Mouse (Mus musculus): ENCODE measurements at regions not wholly inside any gene's neighbourhood (a gene's known extent, or its start where the extent isn't known, plus 50 kb on each side); places are given as distances from the start of the nearest gene placed in this dataset.

DNA sequence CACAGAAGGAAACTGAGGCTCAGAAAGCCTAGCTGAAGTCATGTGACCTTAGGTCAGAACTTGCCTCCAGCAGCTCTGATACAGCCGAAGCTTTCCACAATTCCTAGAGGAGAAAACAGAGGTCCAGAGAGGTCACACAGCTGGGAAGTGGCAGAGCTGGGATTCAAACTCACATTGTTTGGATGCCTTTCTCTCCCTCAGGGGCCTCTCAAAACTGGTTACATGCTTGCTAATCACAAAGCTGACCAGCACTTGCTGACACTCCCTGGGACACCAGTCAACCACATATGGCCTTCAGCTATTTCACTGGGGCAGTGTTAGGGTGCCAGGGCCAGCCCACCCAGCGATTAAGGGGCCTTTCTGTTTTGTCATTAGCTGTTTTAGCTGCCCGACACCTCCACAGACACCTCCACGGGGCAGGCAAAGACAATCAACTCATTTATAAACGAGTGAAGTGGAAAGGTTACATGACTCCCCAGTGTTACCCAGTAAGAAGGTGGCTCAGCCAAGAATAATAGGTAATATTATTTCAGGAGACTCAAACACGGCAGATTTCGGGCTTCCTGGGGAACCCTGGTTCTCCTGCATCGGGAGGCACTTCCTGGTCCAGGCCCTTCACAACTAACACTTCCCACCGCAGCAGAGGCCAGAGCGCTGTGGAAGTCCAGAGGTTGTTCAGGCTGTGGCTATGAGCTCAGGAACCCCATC lies 71.4 kb downstream of the 2410131K14Rik start:
- H3K4me3 ChIP-seq (ENCODE audit: low read depth, low read length): no peak overlapping the region
- H3K9me3 ChIP-seq (replicated peaks; ENCODE audit: control insufficient read depth, low read length): no peaks in the 10 kb centered on the region
- no peak overlapping the region for H3K9ac ChIP-seq (replicated peaks; ENCODE audit: low read depth, low read length)
- ATAC-seq (ENCODE audit: insufficient read depth, low read depth): 0 out of 2 replicates have a peak, but pooled peaks have one; percentile 33
- no peaks in the 10 kb centered on the region for H3K4me1 ChIP-seq (ENCODE audit: control insufficient read depth, insufficient read depth)
- no peak overlapping the region for H3K4me2 ChIP-seq (ENCODE audit: low read depth, low read length)
- WGBS: 36% methylated on average over 10 of the region's 10 CpGs
- H3K27ac ChIP-seq (ENCODE audit: low read depth): no peak overlapping the region
- no peak for DNase-seq (ENCODE audit: low spot score)
- H3K36me3 ChIP-seq (replicated peaks; ENCODE audit: control insufficient read depth, insufficient read depth, low read length): no peaks in the 10 kb centered on the region
- no peak for TF ChIP-seq EP300 (IDR thresholded peaks at IDR 0.05; ENCODE audit: low read depth)
- no peak for TF ChIP-seq CTCF (IDR thresholded peaks at IDR 0.05; ENCODE audit: low read depth)
- peaks cover 27% of the 10 kb centered on the region for H3K27me3 ChIP-seq (ENCODE audit: control insufficient read depth, insufficient read depth, low read length)

DNA sequence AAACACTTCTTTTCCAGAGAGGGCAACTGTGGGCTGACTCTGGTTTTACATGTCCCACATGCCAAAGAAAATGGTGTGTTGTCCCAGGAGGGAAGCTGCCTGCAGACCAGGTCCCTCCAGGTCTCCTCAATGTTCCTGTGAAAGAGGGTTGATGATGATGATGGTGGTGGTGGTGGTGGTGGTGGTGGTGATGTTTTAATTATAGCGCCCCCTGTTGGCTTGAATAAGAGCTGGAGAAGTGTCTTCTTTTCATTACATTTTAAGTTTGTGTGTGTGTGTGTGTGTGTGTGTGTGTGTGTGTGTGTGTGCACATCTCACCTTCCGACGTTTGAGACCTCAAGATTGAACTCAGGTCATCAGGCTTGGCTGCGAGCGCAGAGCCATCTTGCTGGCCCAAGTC lies 73.0 kb downstream of the 2410131K14Rik start:
- no peaks in the 10 kb centered on the region for H3K9me3 ChIP-seq (replicated peaks; ENCODE audit: control insufficient read depth, low read length)
- peaks cover 31% of the 10 kb centered on the region for H3K27me3 ChIP-seq (ENCODE audit: control insufficient read depth, insufficient read depth, low read length)
- no peak for DNase-seq (ENCODE audit: low spot score)
- no peak overlapping the region for H3K4me3 ChIP-seq (ENCODE audit: low read depth, low read length)
- no peaks in the 10 kb centered on the region for H3K4me1 ChIP-seq (ENCODE audit: control insufficient read depth, insufficient read depth)
- H3K4me2 ChIP-seq (ENCODE audit: low read depth, low read length): no peak overlapping the region
- H3K36me3 ChIP-seq (replicated peaks; ENCODE audit: control insufficient read depth, insufficient read depth, low read length): no peaks in the 10 kb centered on the region
- no peak for ATAC-seq (ENCODE audit: insufficient read depth, low read depth)
- H3K9ac ChIP-seq (replicated peaks; ENCODE audit: low read depth, low read length): no peak overlapping the region
- H3K27ac ChIP-seq (ENCODE audit: low read depth): no peak overlapping the region
- WGBS: 74% methylated on average over 5 of the region's 5 CpGs
- TF ChIP-seq EP300 (IDR thresholded peaks at IDR 0.05; ENCODE audit: low read depth) (no peak), CTCF (IDR thresholded peaks at IDR 0.05; ENCODE audit: low read depth) (0 out of 2 replicates have a peak, but pooled peaks have one; percentile 22)

DNA sequence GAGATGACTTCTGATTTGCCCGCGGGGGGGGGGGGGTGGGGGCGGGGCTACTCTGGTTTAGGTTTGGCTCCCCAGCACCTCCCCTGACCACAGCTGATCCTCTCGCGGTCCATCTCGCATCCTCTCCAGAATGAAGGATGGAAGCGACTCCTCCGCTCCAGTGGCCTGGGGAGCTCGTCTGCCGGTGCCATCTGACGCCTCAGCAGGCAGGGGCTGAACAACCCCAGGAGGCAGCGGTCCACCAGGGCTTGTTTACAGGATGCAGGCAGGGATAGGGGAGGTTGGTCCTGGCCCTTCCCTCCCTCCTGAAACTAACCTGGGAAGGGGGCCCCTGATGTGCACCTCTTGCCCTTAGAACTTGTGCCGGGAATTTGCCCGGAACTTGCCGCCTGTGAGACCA lies 73.9 kb downstream of the 2410131K14Rik start:
- Histone ChIP-seq H3K27ac (ENCODE audit: low read depth) (no peak overlapping the region), H3K27me3 (ENCODE audit: control insufficient read depth, insufficient read depth, low read length) (peaks cover 31% of the 10 kb centered on the region), H3K36me3 (replicated peaks; ENCODE audit: control insufficient read depth, insufficient read depth, low read length) (no peaks in the 10 kb centered on the region), H3K4me2 (ENCODE audit: low read depth, low read length) (no peak overlapping the region), H3K9ac (replicated peaks; ENCODE audit: low read depth, low read length) (no peak overlapping the region), H3K4me1 (ENCODE audit: control insufficient read depth, insufficient read depth) (no peaks in the 10 kb centered on the region), H3K4me3 (ENCODE audit: low read depth, low read length) (no peak overlapping the region), H3K9me3 (replicated peaks; ENCODE audit: control insufficient read depth, low read length) (no peaks in the 10 kb centered on the region)
- TF ChIP-seq EP300 (IDR thresholded peaks at IDR 0.05; ENCODE audit: low read depth): no peak
- no peak for TF ChIP-seq CTCF (IDR thresholded peaks at IDR 0.05; ENCODE audit: low read depth)
- DNase-seq (ENCODE audit: low spot score) (no peak), ATAC-seq (ENCODE audit: insufficient read depth, low read depth) (no peak)
- WGBS: 19% methylated on average over 12 of the region's 15 CpGs

DNA sequence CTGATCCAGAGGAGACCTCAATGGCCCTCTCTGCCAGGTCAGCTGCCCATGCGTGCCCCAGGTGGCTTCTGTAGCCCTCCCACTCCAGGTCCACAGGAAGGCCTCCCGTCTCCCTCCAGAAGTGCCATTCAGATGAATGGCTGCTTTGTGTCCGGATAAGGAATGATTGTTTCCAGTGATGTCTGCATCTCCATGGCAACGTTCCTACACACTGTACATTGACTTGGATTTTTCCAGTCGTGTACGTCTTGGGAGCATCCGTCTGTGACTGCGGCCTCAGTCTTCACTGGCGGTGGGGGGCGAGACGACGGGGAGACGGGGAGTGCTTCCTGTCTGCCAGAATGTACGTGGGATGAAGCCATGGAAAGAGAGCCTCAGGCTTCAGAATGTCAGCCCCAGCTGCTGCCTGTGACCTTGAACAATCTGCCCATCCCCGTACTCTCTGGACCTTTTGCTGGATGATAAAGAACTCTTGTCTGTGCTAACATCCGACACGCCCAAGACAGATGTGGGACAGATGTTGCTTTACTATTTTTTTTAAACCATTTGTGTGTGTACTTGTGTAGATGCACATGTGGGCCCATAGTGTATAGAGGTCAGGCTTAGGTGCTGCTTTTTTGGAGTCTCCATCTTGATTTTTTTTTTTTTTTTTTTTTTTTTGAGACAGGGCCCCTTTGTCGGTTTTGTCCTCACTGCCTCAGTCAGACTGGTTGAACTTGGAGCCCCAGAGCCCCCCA lies 76.9 kb downstream of the 2410131K14Rik start:
- TF ChIP-seq EP300 (IDR thresholded peaks at IDR 0.05; ENCODE audit: low read depth) (no peak), CTCF (IDR thresholded peaks at IDR 0.05; ENCODE audit: low read depth) (no peak)
- no peak overlapping the region for H3K4me3 ChIP-seq (ENCODE audit: low read depth, low read length)
- whole genome bisulfite sequencing: 42% methylated on average over 18 of the region's 18 CpGs
- no peaks in the 10 kb centered on the region for H3K4me1 ChIP-seq (ENCODE audit: control insufficient read depth, insufficient read depth)
- H3K4me2 ChIP-seq (ENCODE audit: low read depth, low read length): no peak overlapping the region
- no peaks in the 10 kb centered on the region for H3K9me3 ChIP-seq (replicated peaks; ENCODE audit: control insufficient read depth, low read length)
- DNase-seq (ENCODE audit: low spot score): peak; percentile 70
- no peak overlapping the region for H3K9ac ChIP-seq (replicated peaks; ENCODE audit: low read depth, low read length)
- peak; percentile 58 for ATAC-seq (ENCODE audit: insufficient read depth, low read depth)
- no peak overlapping the region for H3K27ac ChIP-seq (ENCODE audit: low read depth)
- H3K27me3 ChIP-seq (ENCODE audit: control insufficient read depth, insufficient read depth, low read length): peaks cover 36% of the 10 kb centered on the region
- H3K36me3 ChIP-seq (replicated peaks; ENCODE audit: control insufficient read depth, insufficient read depth, low read length): no peaks in the 10 kb centered on the region

DNA sequence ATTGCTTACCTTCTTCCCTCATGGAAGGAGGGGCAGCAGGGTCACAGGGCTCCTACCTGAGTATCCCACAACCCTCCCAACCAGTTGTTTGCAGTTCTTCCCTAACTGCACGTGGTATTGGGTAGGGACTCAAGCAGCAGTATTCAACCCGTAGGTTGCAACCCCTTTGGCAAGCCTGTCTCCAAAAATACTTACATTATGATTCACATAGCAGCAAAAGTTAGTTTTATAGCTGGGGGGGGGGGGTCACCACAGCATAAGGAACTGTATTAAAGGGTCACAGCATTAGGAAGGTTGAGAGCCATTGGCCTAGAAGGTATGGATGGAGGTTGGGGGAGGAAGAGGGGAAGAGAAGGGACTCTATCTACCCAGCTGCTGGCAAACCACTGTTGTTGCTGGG lies 78.1 kb downstream of the 2410131K14Rik start:
- Histone ChIP-seq H3K4me1 (ENCODE audit: control insufficient read depth, insufficient read depth) (no peaks in the 10 kb centered on the region), H3K4me2 (ENCODE audit: low read depth, low read length) (no peak overlapping the region), H3K9ac (replicated peaks; ENCODE audit: low read depth, low read length) (no peak overlapping the region), H3K36me3 (replicated peaks; ENCODE audit: control insufficient read depth, insufficient read depth, low read length) (no peaks in the 10 kb centered on the region), H3K9me3 (replicated peaks; ENCODE audit: control insufficient read depth, low read length) (no peaks in the 10 kb centered on the region), H3K27ac (ENCODE audit: low read depth) (no peak overlapping the region), H3K4me3 (ENCODE audit: low read depth, low read length) (no peak overlapping the region), H3K27me3 (ENCODE audit: control insufficient read depth, insufficient read depth, low read length) (peaks cover 43% of the 10 kb centered on the region)
- TF ChIP-seq EP300 (IDR thresholded peaks at IDR 0.05; ENCODE audit: low read depth) (no peak), CTCF (IDR thresholded peaks at IDR 0.05; ENCODE audit: low read depth) (no peak)
- 76% methylated on average over 2 of the region's 2 CpGs for WGBS
- DNase-seq (ENCODE audit: low spot score) (no peak), ATAC-seq (ENCODE audit: insufficient read depth, low read depth) (no peak)
